Mouse (Mus musculus) midbrain, embryonic 12.5 days (tissue): ENCODE measurements at regions not wholly inside any gene's neighbourhood (a gene's known extent, or its start where the extent isn't known, plus 50 kb on each side); places are given as distances from the start of the nearest gene placed in this dataset.

ENCODE experiments used
- ATAC-seq: fragments of 200-750 bp; cut with Nextera tagmentation; 2 replicates; pipeline ENCODE4 v1.8.0; 2017; ENCODE audit warnings: low read depth, moderate TSS enrichment, moderate library complexity; ENCODE audit not compliant: low FRiP score
- H3K27ac ChIP-seq: fragments of 300-500 bp; sonication (generic); replicated peaks from 2 replicates; pipeline ENCODE4 v1.5.1; 2016; ENCODE audit warnings: mild to moderate bottlenecking
- H3K27me3 ChIP-seq: fragments of 300-500 bp; sonication (generic); 2 replicates; pipeline ENCODE4 v1.6.1; 2016; ENCODE audit warnings: mild to moderate bottlenecking
- H3K36me3 ChIP-seq: fragments of 300-500 bp; sonication (generic); 2 replicates; pipeline ENCODE4 v1.6.1; 2016
- H3K4me1 ChIP-seq: fragments of 300-500 bp; sonication (generic); 2 replicates; pipeline ENCODE4 v1.6.1; 2016
- H3K4me2 ChIP-seq: fragments of 300-500 bp; sonication (generic); replicated peaks from 2 replicates; pipeline ENCODE4 v1.6.1; 2016; ENCODE audit warnings: mild to moderate bottlenecking, moderate library complexity
- H3K4me3 ChIP-seq: fragments of 300-500 bp; sonication (generic); 2 replicates; pipeline ENCODE4 v1.5.1; 2016; ENCODE audit warnings: mild to moderate bottlenecking
- H3K9ac ChIP-seq: fragments of 300-500 bp; sonication (generic); replicated peaks from 2 replicates; pipeline ENCODE4 v1.6.1; 2016; ENCODE audit warnings: mild to moderate bottlenecking, moderate library complexity
- H3K9me3 ChIP-seq: fragments of 300-500 bp; sonication (generic); 2 replicates; pipeline ENCODE4 v1.6.1; 2016; ENCODE audit warnings: mild to moderate bottlenecking
- WGBS: fragments of 180-500 bp; shearing (Covaris S2); methylation state at CpG from one replicate; pipeline ENCODE4 v1.1.7; 2016; 5-methylcytosine and 5-hydroxymethylcytosine counted together

DNA sequence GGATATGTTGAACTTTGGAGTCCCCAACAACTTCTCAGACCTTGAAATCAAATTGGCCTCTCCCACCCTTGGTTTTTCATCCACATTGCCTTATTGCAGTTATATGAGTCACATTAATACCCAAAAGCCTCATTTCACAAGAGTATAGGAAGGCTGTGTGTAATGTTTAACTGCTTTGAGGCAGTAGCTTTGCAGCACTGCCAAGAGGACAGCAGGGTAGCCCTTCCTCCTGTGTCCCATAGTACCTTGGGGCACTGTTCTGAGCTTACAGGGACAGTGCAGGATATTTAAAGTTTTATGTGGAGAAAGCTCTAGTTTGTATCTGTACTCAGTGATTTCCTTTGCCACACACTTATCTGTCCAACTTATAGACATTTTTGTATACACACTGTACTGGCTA lies 374.4 kb downstream of the Plk2 start:
- Histone ChIP-seq H3K9ac (no peak overlapping the region), H3K36me3 (no peaks in the 10 kb centered on the region), H3K27ac (no peak overlapping the region), H3K9me3 (no peaks in the 10 kb centered on the region), H3K4me2 (no peak overlapping the region), H3K4me3 (no peak overlapping the region), H3K4me1 (no peaks in the 10 kb centered on the region), H3K27me3 (no peaks in the 10 kb centered on the region)
- ATAC-seq, result no peak

GRCm38 (mm10) chr13:110775251-110775650 lies 380.4 kb downstream of the Plk2 start:
- H3K27me3 ChIP-seq, result no peaks in the 10 kb centered on the region
- no peaks in the 10 kb centered on the region for H3K9me3 ChIP-seq
- no peak overlapping the region for H3K9ac ChIP-seq
- H3K27ac ChIP-seq, result no peak overlapping the region
- H3K36me3 ChIP-seq, result no peaks in the 10 kb centered on the region
- H3K4me3 ChIP-seq, result no peak overlapping the region
- no peaks in the 10 kb centered on the region for H3K4me1 ChIP-seq
- no peak overlapping the region for H3K4me2 ChIP-seq
- ATAC-seq, result no peak

DNA sequence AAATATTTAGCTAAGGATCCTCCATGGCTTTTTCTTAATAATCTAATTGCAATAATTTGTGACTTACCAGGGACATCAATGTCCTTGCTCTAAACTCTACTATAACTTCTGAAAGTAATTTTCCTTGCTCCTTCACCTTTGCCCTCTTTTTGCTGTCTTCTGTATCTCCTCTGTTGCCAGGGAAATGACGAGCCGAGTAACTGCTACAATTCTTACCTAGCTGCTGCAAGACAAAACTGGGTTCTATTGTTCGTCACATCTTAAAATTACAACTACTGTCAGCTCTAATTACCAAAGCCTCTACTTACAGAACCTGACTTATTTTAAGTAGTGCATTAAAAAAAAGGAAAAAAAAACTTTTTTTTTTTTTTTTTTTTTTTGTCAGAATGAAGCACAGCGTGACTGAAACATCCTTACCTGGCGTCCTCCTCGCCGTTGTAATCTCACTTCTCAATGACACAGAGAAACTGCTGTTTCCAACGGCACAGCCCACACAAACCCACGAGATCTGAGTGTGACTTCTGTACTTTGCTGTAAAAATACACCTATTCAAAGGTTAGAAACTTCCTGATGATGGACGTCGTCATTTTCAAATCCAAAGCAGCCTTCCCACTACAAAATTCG lies 389.4 kb downstream of the Plk2 start:
- Histone ChIP-seq H3K4me2 (no peak overlapping the region), H3K4me3 (no peak overlapping the region), H3K9ac (no peak overlapping the region), H3K4me1 (no peaks in the 10 kb centered on the region), H3K27me3 (no peaks in the 10 kb centered on the region), H3K36me3 (no peaks in the 10 kb centered on the region), H3K9me3 (no peaks in the 10 kb centered on the region), H3K27ac (no peak overlapping the region)
- no peak for ATAC-seq
- 80% methylated on average over 12 of the region's 12 CpGs for WGBS

DNA sequence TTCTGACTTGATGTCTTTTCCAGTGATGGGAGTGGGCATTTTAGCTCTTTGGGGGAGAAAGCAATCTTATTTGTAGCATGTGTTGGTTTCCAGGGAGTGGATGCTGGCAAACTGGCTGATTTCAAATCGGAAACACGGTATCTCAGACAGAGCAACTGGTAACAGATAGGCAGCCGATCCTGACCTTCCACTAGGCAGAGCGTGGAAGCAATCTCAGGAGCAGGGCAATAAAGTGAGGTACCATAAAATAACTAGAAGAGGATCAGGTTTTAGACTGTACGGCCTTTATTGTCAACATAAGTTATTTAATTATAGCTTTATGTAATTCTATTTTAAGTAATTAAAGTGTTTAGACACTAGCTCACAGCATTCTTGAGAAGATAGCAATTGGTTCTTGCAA lies 390.0 kb downstream of the Plk2 start:
- no peaks in the 10 kb centered on the region for H3K9me3 ChIP-seq
- WGBS, result 87% methylated on average over 5 of the region's 5 CpGs
- no peak overlapping the region for H3K27ac ChIP-seq
- H3K4me2 ChIP-seq, result no peak overlapping the region
- H3K4me1 ChIP-seq, result no peaks in the 10 kb centered on the region
- no peak overlapping the region for H3K4me3 ChIP-seq
- no peaks in the 10 kb centered on the region for H3K36me3 ChIP-seq
- H3K27me3 ChIP-seq, result no peaks in the 10 kb centered on the region
- ATAC-seq, result no peak
- H3K9ac ChIP-seq, result no peak overlapping the region

DNA sequence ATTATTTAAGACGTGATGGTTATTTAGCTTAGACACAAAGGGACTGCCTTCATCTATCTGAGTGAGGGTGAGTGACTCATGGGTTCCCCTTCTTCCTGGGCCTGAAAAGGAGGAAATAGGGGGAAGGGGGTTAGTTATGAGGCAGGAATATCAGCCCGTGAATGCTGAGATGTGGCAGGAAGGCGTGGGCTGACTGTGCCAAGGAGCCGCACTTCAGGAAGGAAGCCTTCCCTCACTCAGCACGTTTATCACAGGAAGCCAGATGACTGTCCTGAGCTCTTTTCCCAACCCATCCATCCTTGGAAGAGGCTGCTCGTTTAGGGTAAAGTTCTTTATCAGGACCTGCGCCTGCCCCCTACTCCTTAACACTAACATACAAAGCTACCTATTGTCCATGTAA lies 403.5 kb downstream of the Plk2 start:
- H3K9me3 ChIP-seq, result no peaks in the 10 kb centered on the region
- no peak overlapping the region for H3K4me2 ChIP-seq
- no peak overlapping the region for H3K27ac ChIP-seq
- no peak overlapping the region for H3K4me3 ChIP-seq
- H3K9ac ChIP-seq, result no peak overlapping the region
- ATAC-seq, result no peak
- no peaks in the 10 kb centered on the region for H3K36me3 ChIP-seq
- WGBS, result 79% methylated on average over 7 of the region's 7 CpGs
- H3K4me1 ChIP-seq, result no peaks in the 10 kb centered on the region
- no peaks in the 10 kb centered on the region for H3K27me3 ChIP-seq

- no peak for ATAC-seq
- no peak overlapping the region for H3K4me3 ChIP-seq
- no peaks in the 10 kb centered on the region for H3K36me3 ChIP-seq
- no peaks in the 10 kb centered on the region for H3K9me3 ChIP-seq
- no peak overlapping the region for H3K27ac ChIP-seq
- no peak overlapping the region for H3K4me2 ChIP-seq
- H3K4me1 ChIP-seq, result no peaks in the 10 kb centered on the region
- 94% methylated on average over 6 of the region's 6 CpGs for WGBS
- no peaks in the 10 kb centered on the region for H3K27me3 ChIP-seq
- no peak overlapping the region for H3K9ac ChIP-seq
Observed at GRCm38 (mm10) chr13:110802841-110803240, 408.0 kb downstream of the Plk2 start.

DNA sequence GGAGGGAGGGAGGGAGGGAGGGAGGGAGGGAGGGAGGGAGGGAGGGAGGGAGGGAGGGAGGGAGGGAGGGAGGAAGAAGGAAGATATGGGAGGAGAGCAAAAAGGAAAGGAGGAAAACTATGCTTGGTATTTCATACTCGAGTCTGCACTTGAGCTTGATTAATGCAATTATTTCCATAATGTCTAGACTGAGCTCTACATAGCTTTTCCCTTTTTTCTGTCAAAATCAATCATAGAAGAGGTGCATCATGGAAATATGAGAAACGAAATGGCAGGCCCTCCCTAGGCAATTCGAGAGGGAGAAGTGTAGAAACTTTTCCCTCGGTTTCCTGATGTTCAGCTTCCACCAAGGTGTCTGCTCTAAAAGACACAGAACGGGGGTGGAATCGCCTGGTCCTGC lies 417.6 kb downstream of the Plk2 start:
- 75% methylated on average over 6 of the region's 6 CpGs for WGBS
- no peak overlapping the region for H3K4me3 ChIP-seq
- H3K27ac ChIP-seq, result no peak overlapping the region
- no peaks in the 10 kb centered on the region for H3K36me3 ChIP-seq
- peaks cover 3% of the 10 kb centered on the region; the same call in 1 of the 2 replicates for H3K4me1 ChIP-seq
- H3K9ac ChIP-seq, result no peak overlapping the region
- no peaks in the 10 kb centered on the region for H3K27me3 ChIP-seq
- H3K9me3 ChIP-seq, result no peaks in the 10 kb centered on the region
- ATAC-seq, result no peak
- H3K4me2 ChIP-seq, result no peak overlapping the region

DNA sequence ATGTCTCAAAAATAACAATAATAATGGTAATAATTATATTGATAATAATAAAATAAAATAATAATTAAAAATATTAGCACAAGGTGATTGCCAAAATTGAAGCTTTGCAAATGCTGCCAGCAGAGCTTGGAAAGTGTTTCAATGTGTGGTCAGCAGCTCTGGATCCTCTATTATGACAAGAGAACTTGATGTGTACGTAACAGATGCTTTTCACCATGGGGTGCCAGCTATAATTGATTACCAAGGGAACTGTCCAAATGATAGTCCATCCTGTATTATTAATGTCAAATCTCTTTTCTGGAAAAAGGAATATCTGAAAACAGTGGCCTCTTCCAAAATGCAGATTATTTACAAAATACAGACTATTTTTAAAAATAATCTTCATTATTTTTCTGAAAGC lies 419.2 kb downstream of the Plk2 start:
- Histone ChIP-seq H3K36me3 (no peaks in the 10 kb centered on the region), H3K4me2 (no peak overlapping the region), H3K4me3 (no peak overlapping the region), H3K9me3 (no peaks in the 10 kb centered on the region), H3K27ac (no peak overlapping the region), H3K9ac (no peak overlapping the region), H3K27me3 (no peaks in the 10 kb centered on the region), H3K4me1 (peaks cover 3% of the 10 kb centered on the region; the same call in 1 of the 2 replicates)
- no peak for ATAC-seq
- 66% methylated on average over 1 of the region's 1 CpGs for WGBS

DNA sequence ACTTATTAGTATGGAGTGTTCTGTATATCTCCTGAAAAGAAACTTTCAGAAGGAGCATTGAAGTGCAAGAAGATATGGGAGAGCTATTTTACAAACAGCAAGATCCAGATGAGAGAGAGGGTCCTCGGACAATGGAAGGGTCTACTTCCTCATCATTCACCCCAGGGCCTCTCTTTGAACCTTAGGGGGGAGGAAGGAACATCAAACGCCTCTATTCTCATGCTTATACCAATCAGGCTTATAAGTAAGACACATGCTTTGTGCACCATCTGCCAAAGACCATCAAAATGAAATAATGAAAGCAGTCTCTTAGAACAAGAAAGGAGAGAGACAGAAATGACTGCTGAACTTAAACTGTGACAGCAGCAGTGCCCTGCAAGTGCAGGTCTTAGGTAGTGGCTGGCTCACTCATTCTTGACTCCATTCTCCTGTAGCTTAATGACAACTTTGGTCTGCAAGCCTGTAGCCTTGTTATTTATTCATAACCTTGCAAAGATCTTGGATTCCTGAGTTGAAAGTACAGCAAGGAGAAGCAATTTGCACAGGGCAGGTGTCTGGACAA lies 424.5 kb downstream of the Plk2 start:
- H3K27me3 ChIP-seq, result no peaks in the 10 kb centered on the region
- 0 out of 2 replicates have a peak overlapping the region, but pooled peaks have one; percentile 10 for H3K27ac ChIP-seq
- whole genome bisulfite sequencing, result 28% methylated on average over 2 of the region's 2 CpGs
- no peak overlapping the region for H3K4me2 ChIP-seq
- no peaks in the 10 kb centered on the region for H3K36me3 ChIP-seq
- no peak overlapping the region for H3K4me3 ChIP-seq
- peak; percentile 54 for ATAC-seq
- H3K9ac ChIP-seq, result no peak overlapping the region
- peaks cover 7% of the 10 kb centered on the region; the same call in 1 of the 2 replicates for H3K4me1 ChIP-seq
- no peaks in the 10 kb centered on the region for H3K9me3 ChIP-seq

DNA sequence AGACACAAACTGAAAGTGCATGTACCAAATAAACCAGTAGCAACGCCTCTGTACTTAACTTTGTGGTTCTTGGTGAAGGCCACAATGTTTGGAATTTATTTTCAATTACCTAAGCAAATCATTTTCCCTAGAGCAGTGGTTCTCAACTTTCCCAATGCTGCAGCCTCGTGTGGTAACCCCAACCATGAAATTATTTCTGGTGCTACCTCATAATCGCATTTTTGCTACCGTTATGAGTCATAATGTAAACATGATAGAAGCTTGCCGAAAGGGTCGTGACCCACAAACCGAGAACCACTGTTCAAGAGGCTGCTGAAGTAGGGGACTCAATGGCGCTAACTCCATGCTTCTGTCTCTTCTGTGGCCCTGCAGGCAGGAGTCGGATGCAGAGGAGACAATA lies 429.9 kb upstream of the Actbl2 start:
- no peaks in the 10 kb centered on the region for H3K27me3 ChIP-seq
- H3K36me3 ChIP-seq, result no peaks in the 10 kb centered on the region
- H3K4me1 ChIP-seq, result no peaks in the 10 kb centered on the region
- no peak overlapping the region for H3K4me2 ChIP-seq
- no peak overlapping the region for H3K27ac ChIP-seq
- 89% methylated on average over 9 of the region's 9 CpGs for WGBS
- H3K9me3 ChIP-seq, result no peaks in the 10 kb centered on the region
- no peak for ATAC-seq
- no peak overlapping the region for H3K9ac ChIP-seq
- H3K4me3 ChIP-seq, result no peak overlapping the region

- ATAC-seq, result peak; percentile 52; the same call in 1 of the 2 replicates
- H3K4me3 ChIP-seq, result no peak overlapping the region
Observed at GRCm38 (mm10) chr13:110832442-110832841, 422.4 kb upstream of the Actbl2 start.

DNA sequence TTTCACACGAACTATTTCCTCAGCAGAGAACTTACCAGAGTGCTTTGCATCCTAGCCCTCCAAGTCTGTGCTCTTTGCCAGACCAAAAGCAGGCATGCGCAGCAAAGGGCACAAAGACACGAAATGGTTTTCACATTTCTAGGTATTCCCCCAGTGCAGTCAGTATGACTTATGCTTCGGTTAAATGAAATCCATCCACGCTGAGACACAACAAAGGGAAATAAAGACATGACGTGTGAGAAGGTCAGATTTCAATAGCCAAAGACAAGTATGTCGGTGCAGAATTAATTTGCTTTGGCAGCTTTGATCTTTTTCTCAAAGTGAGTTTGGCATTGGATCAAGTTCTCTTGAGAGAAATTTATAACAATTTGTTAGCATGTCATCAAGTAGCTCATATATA lies 417.9 kb upstream of the Actbl2 start:
- H3K27ac ChIP-seq, result no peak overlapping the region
- H3K27me3 ChIP-seq, result no peaks in the 10 kb centered on the region
- H3K4me1 ChIP-seq, result peaks cover 3% of the 10 kb centered on the region; the same call in 1 of the 2 replicates
- WGBS, result 30% methylated on average over 7 of the region's 7 CpGs
- H3K4me2 ChIP-seq, result no peak overlapping the region
- H3K9ac ChIP-seq, result no peak overlapping the region
- no peaks in the 10 kb centered on the region for H3K9me3 ChIP-seq
- no peaks in the 10 kb centered on the region for H3K36me3 ChIP-seq
- no peak for ATAC-seq
- H3K4me3 ChIP-seq, result no peak overlapping the region

More at GRCm38 (mm10) chr13:110832442-110832841, 422.4 kb upstream of the Actbl2 start:
- WGBS, result 56% methylated on average over 5 of the region's 5 CpGs
- Histone ChIP-seq H3K9ac (no peak overlapping the region), H3K27me3 (no peaks in the 10 kb centered on the region), H3K36me3 (no peaks in the 10 kb centered on the region), H3K27ac (no peak overlapping the region), H3K4me1 (peaks cover 3% of the 10 kb centered on the region; the same call in 1 of the 2 replicates), H3K4me2 (no peak overlapping the region), H3K9me3 (no peaks in the 10 kb centered on the region)

DNA sequence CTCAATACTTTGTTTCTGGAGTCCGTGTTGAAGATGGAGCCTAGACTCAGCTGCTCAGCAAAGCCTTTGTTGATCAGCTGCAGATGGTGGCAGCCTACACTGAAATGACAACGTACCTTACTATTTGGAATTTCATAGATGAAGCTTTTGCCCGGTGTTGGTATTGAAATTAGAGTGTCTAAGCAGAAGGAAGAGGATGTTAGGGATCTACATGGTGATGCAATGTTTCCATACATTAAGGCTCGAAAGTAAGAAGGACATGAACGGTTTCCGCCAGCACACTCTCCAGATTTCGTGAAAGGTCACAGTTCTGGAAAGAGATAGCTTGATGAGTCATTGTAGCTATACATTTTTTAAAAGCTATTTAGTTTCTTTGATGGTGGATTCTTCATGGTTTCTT lies 412.9 kb upstream of the Actbl2 start:
- H3K27me3 ChIP-seq, result no peaks in the 10 kb centered on the region
- no peaks in the 10 kb centered on the region for H3K9me3 ChIP-seq
- H3K4me3 ChIP-seq, result no peak overlapping the region
- no peak overlapping the region for H3K27ac ChIP-seq
- no peak overlapping the region for H3K9ac ChIP-seq
- no peak overlapping the region for H3K4me2 ChIP-seq
- peaks cover under 1% of the 10 kb centered on the region; the same call in 1 of the 2 replicates for H3K4me1 ChIP-seq
- 92% methylated on average over 7 of the region's 7 CpGs for WGBS
- ATAC-seq, result no peak
- H3K36me3 ChIP-seq, result no peaks in the 10 kb centered on the region
